Mouse (Mus musculus): ENCODE data around the gene Erc2. TPM values are rescaled to one million over a fixed set of nuclear protein-coding genes. Genes with fewer than 3 reads are reported as not detected.

Erc2 gene
- total and polyA plus RNA-seq, 2 experiments from 2014 or later: 0.11 to 1.7 TPM

- DNase-seq (ENCODE audit: low spot score) (no peak), ATAC-seq (ENCODE audit: insufficient read depth, low read depth) (no peak)
- no peak overlapping the region for H3K4me2 ChIP-seq (ENCODE audit: low read depth, low read length)
- no peak for TF ChIP-seq CTCF (IDR thresholded peaks at IDR 0.05; ENCODE audit: low read depth)
- TF ChIP-seq EP300 (IDR thresholded peaks at IDR 0.05; ENCODE audit: low read depth): no peak
- H3K36me3 ChIP-seq (replicated peaks; ENCODE audit: control insufficient read depth, insufficient read depth, low read length): no peaks in the 10 kb centered on the region
- no peak overlapping the region for H3K4me3 ChIP-seq (ENCODE audit: low read depth, low read length)
- no peak overlapping the region for H3K9ac ChIP-seq (replicated peaks; ENCODE audit: low read depth, low read length)
- H3K4me1 ChIP-seq (ENCODE audit: control insufficient read depth, insufficient read depth): no peaks in the 10 kb centered on the region
- H3K9me3 ChIP-seq (replicated peaks; ENCODE audit: control insufficient read depth, low read length): no peaks in the 10 kb centered on the region
- 54% methylated on average over 3 of the region's 3 CpGs for WGBS
- H3K27me3 ChIP-seq (ENCODE audit: control insufficient read depth, insufficient read depth, low read length): no peaks in the 10 kb centered on the region
- H3K27ac ChIP-seq (ENCODE audit: low read depth): no peak overlapping the region
These were observed 854.5 kb downstream of the Erc2 start for GRCm38 (mm10) chr14:28476746-28477145.

DNA sequence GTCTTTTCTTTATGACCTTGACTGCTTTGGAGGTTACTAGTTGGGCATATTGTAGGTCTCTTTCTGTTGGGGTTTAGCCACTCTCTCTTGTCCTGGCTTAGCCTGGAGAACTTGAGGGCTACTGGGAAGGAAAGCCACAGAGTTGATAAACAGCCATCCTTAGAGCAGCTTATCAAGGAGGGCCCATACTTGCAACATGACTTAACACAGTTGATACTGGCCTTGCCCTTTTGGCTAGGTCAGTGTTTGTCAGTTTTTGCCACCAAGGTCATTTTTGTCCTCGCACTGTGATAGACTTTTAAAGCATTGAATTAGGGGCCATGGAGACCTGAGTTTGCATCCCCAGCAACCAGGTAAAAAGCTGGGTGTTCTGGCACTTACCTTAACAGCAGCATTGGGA lies 858.6 kb downstream of the Erc2 start:
- no peaks in the 10 kb centered on the region for H3K4me1 ChIP-seq (ENCODE audit: control insufficient read depth, insufficient read depth)
- H3K9ac ChIP-seq (replicated peaks; ENCODE audit: low read depth, low read length): no peak overlapping the region
- no peak for ATAC-seq (ENCODE audit: insufficient read depth, low read depth)
- H3K9me3 ChIP-seq (replicated peaks; ENCODE audit: control insufficient read depth, low read length): no peaks in the 10 kb centered on the region
- H3K27me3 ChIP-seq (ENCODE audit: control insufficient read depth, insufficient read depth, low read length): no peaks in the 10 kb centered on the region
- H3K4me2 ChIP-seq (ENCODE audit: low read depth, low read length): no peak overlapping the region
- 69% methylated on average over 1 of the region's 1 CpGs for WGBS
- DNase-seq (ENCODE audit: low spot score): no peak
- no peaks in the 10 kb centered on the region for H3K36me3 ChIP-seq (replicated peaks; ENCODE audit: control insufficient read depth, insufficient read depth, low read length)
- no peak overlapping the region for H3K27ac ChIP-seq (ENCODE audit: low read depth)
- no peak for TF ChIP-seq EP300 (IDR thresholded peaks at IDR 0.05; ENCODE audit: low read depth)
- no peak overlapping the region for H3K4me3 ChIP-seq (ENCODE audit: low read depth, low read length)

DNA sequence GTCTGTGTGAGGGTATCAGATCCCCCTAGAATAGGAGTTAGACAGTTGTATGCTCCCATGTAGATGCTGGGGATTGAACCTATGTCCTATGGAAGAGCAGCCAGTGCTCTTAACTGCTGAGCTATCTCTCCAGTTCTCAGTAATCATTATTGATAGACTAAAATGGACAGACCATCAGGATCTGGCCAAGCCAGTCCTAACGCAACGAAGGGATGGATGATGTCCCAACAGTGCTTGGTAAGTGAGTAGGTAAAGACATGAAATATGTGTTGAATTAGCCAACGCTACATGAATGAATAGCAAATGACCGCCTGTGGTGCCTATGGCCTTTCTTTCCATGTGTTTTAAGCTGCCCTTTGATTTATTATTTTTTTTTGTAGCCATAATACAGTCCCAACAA lies 871.6 kb downstream of the Erc2 start:
- WGBS: 86% methylated on average over 4 of the region's 4 CpGs
- no peak for TF ChIP-seq CTCF (IDR thresholded peaks at IDR 0.05; ENCODE audit: low read depth)
- TF ChIP-seq EP300 (IDR thresholded peaks at IDR 0.05; ENCODE audit: low read depth): no peak
- ATAC-seq (ENCODE audit: insufficient read depth, low read depth): no peak

DNA sequence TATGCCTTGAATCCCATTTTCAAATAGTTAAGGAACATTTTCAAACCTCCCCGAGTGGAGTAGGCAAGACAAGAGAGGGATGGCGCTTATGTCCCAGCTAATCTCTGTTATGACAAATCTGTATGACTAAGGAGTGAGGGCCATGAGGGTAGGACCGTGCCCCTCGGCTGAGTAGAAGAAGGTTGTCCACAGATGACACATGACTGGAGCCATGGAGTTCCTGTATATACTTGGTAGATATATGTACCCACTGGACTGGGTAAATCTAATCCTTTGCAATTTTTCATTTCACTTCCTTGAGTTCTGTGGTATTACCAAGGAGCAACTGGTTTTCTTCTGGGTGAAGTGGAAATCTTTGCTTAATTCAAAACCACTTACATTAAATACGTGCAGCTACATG lies 872.0 kb downstream of the Erc2 start:
- no peaks in the 10 kb centered on the region for H3K36me3 ChIP-seq (replicated peaks; ENCODE audit: control insufficient read depth, insufficient read depth, low read length)
- no peaks in the 10 kb centered on the region for H3K4me1 ChIP-seq (ENCODE audit: control insufficient read depth, insufficient read depth)
- WGBS: 88% methylated on average over 5 of the region's 5 CpGs
- no peak overlapping the region for H3K4me2 ChIP-seq (ENCODE audit: low read depth, low read length)
- H3K27ac ChIP-seq (ENCODE audit: low read depth): no peak overlapping the region
- TF ChIP-seq EP300 (IDR thresholded peaks at IDR 0.05; ENCODE audit: low read depth) (no peak), CTCF (IDR thresholded peaks at IDR 0.05; ENCODE audit: low read depth) (no peak)
- H3K9ac ChIP-seq (replicated peaks; ENCODE audit: low read depth, low read length): no peak overlapping the region
- no peak overlapping the region for H3K4me3 ChIP-seq (ENCODE audit: low read depth, low read length)
- H3K27me3 ChIP-seq (ENCODE audit: control insufficient read depth, insufficient read depth, low read length): no peaks in the 10 kb centered on the region
- H3K9me3 ChIP-seq (replicated peaks; ENCODE audit: control insufficient read depth, low read length): no peaks in the 10 kb centered on the region
- no peak for ATAC-seq (ENCODE audit: insufficient read depth, low read depth)
- no peak for DNase-seq (ENCODE audit: low spot score)

More for the DNA sequence above, 871.6 kb downstream of the Erc2 start:
- H3K4me2 ChIP-seq (ENCODE audit: low read depth, low read length): no peak overlapping the region
- no peak for DNase-seq (ENCODE audit: low spot score)
- H3K4me1 ChIP-seq (ENCODE audit: control insufficient read depth, insufficient read depth): no peaks in the 10 kb centered on the region
- no peaks in the 10 kb centered on the region for H3K36me3 ChIP-seq (replicated peaks; ENCODE audit: control insufficient read depth, insufficient read depth, low read length)
- no peak overlapping the region for H3K9ac ChIP-seq (replicated peaks; ENCODE audit: low read depth, low read length)
- H3K9me3 ChIP-seq (replicated peaks; ENCODE audit: control insufficient read depth, low read length): no peaks in the 10 kb centered on the region
- no peak overlapping the region for H3K27ac ChIP-seq (ENCODE audit: low read depth)
- no peaks in the 10 kb centered on the region for H3K27me3 ChIP-seq (ENCODE audit: control insufficient read depth, insufficient read depth, low read length)
- H3K4me3 ChIP-seq (ENCODE audit: low read depth, low read length): no peak overlapping the region

- DNase-seq (ENCODE audit: low spot score) (no peak), ATAC-seq (ENCODE audit: insufficient read depth, low read depth) (no peak)
- Histone ChIP-seq H3K27ac (ENCODE audit: low read depth) (no peak overlapping the region), H3K4me1 (ENCODE audit: control insufficient read depth, insufficient read depth) (0 out of 2 replicates have a peak, but pooled peaks cover 6% of the 10 kb centered on the region), H3K9me3 (replicated peaks; ENCODE audit: control insufficient read depth, low read length) (no peaks in the 10 kb centered on the region), H3K9ac (replicated peaks; ENCODE audit: low read depth, low read length) (no peak overlapping the region), H3K4me3 (ENCODE audit: low read depth, low read length) (no peak overlapping the region), H3K4me2 (ENCODE audit: low read depth, low read length) (no peak overlapping the region), H3K36me3 (replicated peaks; ENCODE audit: control insufficient read depth, insufficient read depth, low read length) (no peaks in the 10 kb centered on the region), H3K27me3 (ENCODE audit: control insufficient read depth, insufficient read depth, low read length) (peaks cover 26% of the 10 kb centered on the region)
- WGBS: 67% methylated on average over 12 of the region's 12 CpGs
- TF ChIP-seq EP300 (IDR thresholded peaks at IDR 0.05; ENCODE audit: low read depth): no peak
- no peak for TF ChIP-seq CTCF (IDR thresholded peaks at IDR 0.05; ENCODE audit: low read depth)
These were observed 879.1 kb downstream of the Erc2 start for GRCm38 (mm10) chr14:28501216-28501878.

DNA sequence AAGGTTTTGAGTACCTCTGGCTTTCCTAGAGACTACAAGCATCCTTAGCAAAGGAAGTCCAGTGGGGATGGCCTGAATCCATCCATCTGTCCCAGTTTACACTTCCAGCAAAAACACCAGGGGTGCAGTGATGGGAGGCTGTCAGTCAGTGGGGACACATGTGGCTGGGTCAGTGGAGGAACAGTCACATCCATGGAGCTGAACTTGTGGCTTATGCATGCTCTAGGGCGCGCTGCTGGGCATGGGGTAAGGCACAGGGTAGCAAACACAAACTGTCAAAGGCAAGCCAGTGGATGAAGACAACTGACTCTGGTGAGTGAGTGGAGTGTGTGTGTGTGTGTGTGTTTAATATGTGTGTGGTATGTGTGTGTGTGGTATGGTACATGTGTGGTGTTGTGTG lies 881.0 kb downstream of the Erc2 start:
- no peak overlapping the region for H3K27ac ChIP-seq (ENCODE audit: low read depth)
- H3K4me2 ChIP-seq (ENCODE audit: low read depth, low read length): no peak overlapping the region
- no peaks in the 10 kb centered on the region for H3K36me3 ChIP-seq (replicated peaks; ENCODE audit: control insufficient read depth, insufficient read depth, low read length)
- no peaks in the 10 kb centered on the region for H3K9me3 ChIP-seq (replicated peaks; ENCODE audit: control insufficient read depth, low read length)
- no peak overlapping the region for H3K4me3 ChIP-seq (ENCODE audit: low read depth, low read length)
- H3K27me3 ChIP-seq (ENCODE audit: control insufficient read depth, insufficient read depth, low read length): peaks cover 39% of the 10 kb centered on the region
- DNase-seq (ENCODE audit: low spot score): no peak
- 0 out of 2 replicates have a peak, but pooled peaks cover 6% of the 10 kb centered on the region for H3K4me1 ChIP-seq (ENCODE audit: control insufficient read depth, insufficient read depth)
- WGBS: 82% methylated on average over 2 of the region's 2 CpGs
- no peak for ATAC-seq (ENCODE audit: insufficient read depth, low read depth)
- TF ChIP-seq CTCF (IDR thresholded peaks at IDR 0.05; ENCODE audit: low read depth): no peak
- no peak for TF ChIP-seq EP300 (IDR thresholded peaks at IDR 0.05; ENCODE audit: low read depth)
- H3K9ac ChIP-seq (replicated peaks; ENCODE audit: low read depth, low read length): no peak overlapping the region
